Mouse (Mus musculus) megakaryocyte progenitor cell, adult 5-6 weeks (primary cell): ENCODE results near the gene Ffar3. TPM values are rescaled to one million over a fixed set of nuclear protein-coding genes. Genes with fewer than 3 reads are reported as not detected.

Source experiments
- total RNA-seq, 2 experiments: library from RNA; stranded (forward) in 1 of 2; stranded (reverse) in 1 of 2; fragments of 157-497, 149-512 nt in 1 of 2; fragments of 200-1000 nt in 1 of 2; gene quantifications; 2 replicates each; pipeline versions ENCODE4 v1.2.3 to v1.2.4; 2015 to 2017

Ffar3 gene
- total RNA-seq, 2 experiments from 2014 or later = not detected

Other genes with a start within 250 kb of the Ffar3 start
- gene Upk1a, start 243.3 kb downstream of the Ffar3 start, total RNA-seq (2015) = 0.61 and 1.3 TPM in 2 replicates
- 0.14 TPM in 1 of 2 replicates, not detected in the other for gene Upk1a, start 243.3 kb downstream of the Ffar3 start, total RNA-seq (2017)
- 325 and 346 TPM in 2 replicates for gene Cox6b1, start 230.0 kb downstream of the Ffar3 start, total RNA-seq (2015)
- gene Cox6b1, start 230.0 kb downstream of the Ffar3 start, total RNA-seq (2017) = 428 and 592 TPM in 2 replicates
- not detected in 2 replicates for gene Etv2, start 220.3 kb downstream of the Ffar3 start, total RNA-seq (2015)
- gene Etv2, start 220.3 kb downstream of the Ffar3 start, total RNA-seq (2017) = not detected in 2 replicates
- 43.9 and 52.2 TPM in 2 replicates for gene Rbm42, start 205.9 kb downstream of the Ffar3 start, total RNA-seq (2015)
- gene Rbm42, start 205.9 kb downstream of the Ffar3 start, total RNA-seq (2017) = 36.7 and 39.9 TPM in 2 replicates
- 31.0 and 31.3 TPM in 2 replicates for gene Haus5, start 191.2 kb downstream of the Ffar3 start, total RNA-seq (2015)
- 21.5 and 28.7 TPM in 2 replicates for gene Haus5, start 191.2 kb downstream of the Ffar3 start, total RNA-seq (2017)
- not detected in 2 replicates for gene Pmis2, start 184.6 kb downstream of the Ffar3 start, total RNA-seq (2015)
- gene Pmis2, start 184.6 kb downstream of the Ffar3 start, total RNA-seq (2017) = not detected in 2 replicates
- 0.69 TPM in 1 of 2 replicates, not detected in the other for gene 2200002J24Rik, start 157.3 kb downstream of the Ffar3 start, total RNA-seq (2015)
- not detected in 2 replicates for gene 2200002J24Rik, start 157.3 kb downstream of the Ffar3 start, total RNA-seq (2017)
- gene Atp4a, start 144.0 kb downstream of the Ffar3 start, total RNA-seq (2015) = 1.2 and 1.3 TPM in 2 replicates
- 0.37 and 0.51 TPM in 2 replicates for gene Atp4a, start 144.0 kb downstream of the Ffar3 start, total RNA-seq (2017)
- gene Tmem147, start 126.6 kb downstream of the Ffar3 start, total RNA-seq (2015) = 210 and 218 TPM in 2 replicates
- 65.9 and 76.4 TPM in 2 replicates for gene Tmem147, start 126.6 kb downstream of the Ffar3 start, total RNA-seq (2017)
- gene Gapdhs, start 112.5 kb downstream of the Ffar3 start, total RNA-seq (2015) = not detected in 2 replicates
- gene Gapdhs, start 112.5 kb downstream of the Ffar3 start, total RNA-seq (2017) = not detected in 2 replicates
- 1.6 TPM in 2 replicates for gene Sbsn, start 104.7 kb downstream of the Ffar3 start, total RNA-seq (2015)
- 0.47 and 1.3 TPM in 2 replicates for gene Sbsn, start 104.7 kb downstream of the Ffar3 start, total RNA-seq (2017)
- gene Dmkn, start 92.4 kb downstream of the Ffar3 start, total RNA-seq (2015) = 81.7 and 87.4 TPM in 2 replicates
- 95.3 and 119 TPM in 2 replicates for gene Dmkn, start 92.4 kb downstream of the Ffar3 start, total RNA-seq (2017)
- not detected in 2 replicates for gene Krtdap, start 68.3 kb downstream of the Ffar3 start, total RNA-seq (2015)
- not detected in 2 replicates for gene Krtdap, start 68.3 kb downstream of the Ffar3 start, total RNA-seq (2017)
- gene Ffar2, start 32.4 kb downstream of the Ffar3 start, total RNA-seq (2015) = 8.5 and 8.8 TPM in 2 replicates
- gene Ffar2, start 32.4 kb downstream of the Ffar3 start, total RNA-seq (2017) = 25.9 and 31.5 TPM in 2 replicates
- gene Ffar1, start 5.4 kb upstream of the Ffar3 start, total RNA-seq (2015) = not detected in 2 replicates
- gene Ffar1, start 5.4 kb upstream of the Ffar3 start, total RNA-seq (2017) = not detected in 2 replicates
- 0.29 and 1.3 TPM in 2 replicates for gene Cd22, start 24.2 kb upstream of the Ffar3 start, total RNA-seq (2015)
- gene Cd22, start 24.2 kb upstream of the Ffar3 start, total RNA-seq (2017) = 0.07 and 0.29 TPM in 2 replicates
- gene Mag, start 58.7 kb upstream of the Ffar3 start, total RNA-seq (2015) = 0.39 TPM in 1 of 2 replicates, not detected in the other
- gene Mag, start 58.7 kb upstream of the Ffar3 start, total RNA-seq (2017) = 0.37 and 1.3 TPM in 2 replicates
- gene Hamp2, start 68.5 kb upstream of the Ffar3 start, total RNA-seq (2015) = not detected in 2 replicates
- gene Hamp2, start 68.5 kb upstream of the Ffar3 start, total RNA-seq (2017) = not detected in 2 replicates
- gene Hamp, start 87.9 kb upstream of the Ffar3 start, total RNA-seq (2015) = not detected in 2 replicates
- gene Hamp, start 87.9 kb upstream of the Ffar3 start, total RNA-seq (2017) = not detected in 2 replicates
- 92.6 and 97.4 TPM in 2 replicates for gene Usf2, start 100.6 kb upstream of the Ffar3 start, total RNA-seq (2015)
- gene Usf2, start 100.6 kb upstream of the Ffar3 start, total RNA-seq (2017) = 137 and 162 TPM in 2 replicates
- gene Lsr, start 117.3 kb upstream of the Ffar3 start, total RNA-seq (2015) = 0.12 and 0.59 TPM in 2 replicates
- gene Lsr, start 117.3 kb upstream of the Ffar3 start, total RNA-seq (2017) = 0.33 and 0.68 TPM in 2 replicates
- gene Fam187b, start 117.6 kb upstream of the Ffar3 start, total RNA-seq (2015) = 0.10 and 0.34 TPM in 2 replicates
- gene Fam187b, start 117.6 kb upstream of the Ffar3 start, total RNA-seq (2017) = 0.42 and 0.91 TPM in 2 replicates
- gene Fxyd5, start 186.3 kb upstream of the Ffar3 start, total RNA-seq (2015) = 389 and 471 TPM in 2 replicates
- gene Fxyd5, start 186.3 kb upstream of the Ffar3 start, total RNA-seq (2017) = 244 and 257 TPM in 2 replicates
- not detected in 2 replicates for gene Fxyd7, start 195.3 kb upstream of the Ffar3 start, total RNA-seq (2015)
- gene Fxyd7, start 195.3 kb upstream of the Ffar3 start, total RNA-seq (2017) = not detected in 2 replicates
- not detected in 2 replicates for gene Fxyd1, start 201.0 kb upstream of the Ffar3 start, total RNA-seq (2015)
- gene Fxyd1, start 201.0 kb upstream of the Ffar3 start, total RNA-seq (2017) = not detected in 2 replicates
- 0.57 TPM in 1 of 2 replicates, not detected in the other for gene Lgi4, start 203.2 kb upstream of the Ffar3 start, total RNA-seq (2015)
- gene Lgi4, start 203.2 kb upstream of the Ffar3 start, total RNA-seq (2017) = 0.10 TPM in 1 of 2 replicates, not detected in the other
- not detected in 2 replicates for gene Fxyd3, start 220.5 kb upstream of the Ffar3 start, total RNA-seq (2015)
- gene Fxyd3, start 220.5 kb upstream of the Ffar3 start, total RNA-seq (2017) = not detected in 2 replicates